Mouse (Mus musculus): ENCODE measurements around the gene Ago4.

DNA sequence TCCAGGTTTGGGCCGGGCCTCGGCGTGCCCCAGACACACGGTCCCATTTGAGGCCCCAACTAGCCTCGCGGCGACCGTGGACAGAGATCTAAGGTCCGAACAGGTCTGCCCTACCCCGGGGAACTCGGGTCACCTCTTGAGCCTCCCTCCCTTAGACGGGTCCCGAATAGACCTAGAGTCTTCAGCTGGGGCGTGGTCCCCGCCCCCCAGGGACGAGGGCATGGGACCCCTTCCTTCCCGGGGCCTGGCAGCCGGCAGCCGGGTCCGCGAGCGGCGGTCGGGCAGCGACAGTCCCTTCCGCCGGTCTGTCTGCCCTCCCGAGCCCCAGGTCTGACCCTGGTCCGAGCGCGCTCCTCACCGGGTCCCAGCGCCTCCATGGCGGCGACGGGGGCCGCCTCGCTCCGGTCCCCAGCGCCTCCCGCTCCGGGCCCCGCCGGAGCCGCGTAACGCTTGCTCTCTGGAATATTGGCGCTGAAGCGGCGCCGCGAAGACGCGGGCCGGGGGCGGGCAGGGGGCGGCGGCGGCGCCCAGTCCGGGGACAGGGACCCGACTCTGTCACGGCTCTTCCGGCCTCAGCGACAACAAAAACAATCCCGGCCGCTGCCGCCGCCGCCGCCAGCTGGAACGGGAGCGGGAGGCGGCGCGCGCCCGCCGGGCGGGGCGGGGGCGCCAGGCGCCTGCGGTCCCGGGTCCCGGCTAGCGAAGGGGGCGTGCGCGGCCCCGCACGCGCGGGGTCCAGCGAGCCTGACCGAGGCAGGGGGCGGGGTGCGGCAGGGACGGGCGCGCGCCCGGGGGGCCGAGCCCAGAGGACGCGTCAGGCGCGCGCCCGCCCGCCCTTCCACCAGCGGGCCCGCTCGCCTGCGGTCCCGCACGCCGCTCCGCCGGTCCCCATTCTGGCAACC is at the start of gene Ago4:
- TF ChIP-seq POLR2A (IDR thresholded peaks at IDR 0.05; ENCODE audit: extremely low read depth, insufficient read depth, low read length) (no peak), CTCF (IDR thresholded peaks at IDR 0.05; ENCODE audit: low read depth, low read length) (no peak)
